Mouse (Mus musculus) kidney, adult 2 months (tissue): Measurements from ENCODE around the gene Trpc4ap.

ENCODE experiments used
- CTCF ChIP-seq: fragments of 200-500 bp; conservative IDR thresholded peaks from 2 replicates; pipeline ENCODE4 v1.5.1; 2011; ENCODE audit warnings: low read depth, mild to moderate bottlenecking, control low read depth, low read length, moderate library complexity, mixed read lengths; ENCODE audit not compliant: insufficient read depth, insufficient read length
- POLR2A ChIP-seq: fragments of 200-500 bp; IDR thresholded peaks from one replicate; pipeline ENCODE4 v1.6.1; 2011; ENCODE audit warnings: low read depth, low read length, control low read depth

GRCm38 (mm10) chr2:155724036-155724435, 31.9 kb upstream of the Trpc4ap start:
- TF ChIP-seq CTCF (no peak), POLR2A (no peak)
